Mouse (Mus musculus) embryonic facial prominence, embryonic 15.5 days (tissue): ENCODE data around the gene Slc9a6. TPM values are rescaled to one million over a fixed set of nuclear protein-coding genes. Genes with fewer than 3 reads are reported as not detected.

Source experiments
- ATAC-seq: fragments of 200-750 bp; cut with Nextera tagmentation; 2 replicates; pipeline ENCODE4 v1.8.0; 2017; ENCODE audit warnings: low read depth, moderate TSS enrichment; ENCODE audit not compliant: insufficient number of reproducible peaks, low FRiP score, low TSS enrichment
- H3K27ac ChIP-seq: fragments of 300-500 bp; sonication (generic); replicated peaks from 2 replicates; pipeline ENCODE4 v1.5.1; 2015; ENCODE audit warnings: mild to moderate bottlenecking, inconsistent platforms
- H3K27me3 ChIP-seq: fragments of 300-500 bp; sonication (generic); 2 replicates; pipeline ENCODE4 v1.6.1; 2015; ENCODE audit warnings: inconsistent platforms
- H3K36me3 ChIP-seq: fragments of 300-500 bp; sonication (generic); 2 replicates; pipeline ENCODE4 v1.6.1; 2015; ENCODE audit warnings: mild to moderate bottlenecking, inconsistent platforms
- H3K4me1 ChIP-seq: fragments of 300-500 bp; sonication (generic); 2 replicates; pipeline ENCODE4 v1.6.1; 2015; ENCODE audit warnings: inconsistent platforms
- H3K4me2 ChIP-seq: fragments of 300-500 bp; sonication (generic); replicated peaks from 2 replicates; pipeline ENCODE4 v1.6.1; 2015; ENCODE audit warnings: mild to moderate bottlenecking, inconsistent platforms
- H3K4me3 ChIP-seq: fragments of 300-500 bp; sonication (generic); replicated peaks from 2 replicates; pipeline ENCODE4 v1.5.1; 2015; ENCODE audit warnings: mild to moderate bottlenecking, inconsistent platforms
- H3K9ac ChIP-seq: fragments of 300-500 bp; sonication (generic); 2 replicates; pipeline ENCODE4 v1.6.1; 2015; ENCODE audit warnings: inconsistent platforms
- H3K9me3 ChIP-seq: fragments of 300-500 bp; sonication (generic); replicated peaks from 2 replicates; pipeline ENCODE4 v1.6.1; 2016; ENCODE audit warnings: inconsistent platforms
- WGBS: fragments of 180-500 bp; shearing (Covaris S2); methylation state at CpG from one replicate; pipeline ENCODE4 v1.1.7; 2015; 5-methylcytosine and 5-hydroxymethylcytosine counted together
- polyA plus RNA-seq: library from polyadenylated mRNA; unstranded; fragments of >200 nt; fragmentation: Nextera tagmentation; extraction: Ambion mirVana; gene quantifications from 2 replicates; pipeline ENCODE4 v1.2.1, GENCODE M21; 2015

Slc9a6 gene
- polyA plus RNA-seq, 1 experiment from 2014 or later = 15.5 TPM

GRCm38 (mm10) chrX:56667296-56667695 is 57.7 kb downstream of the Slc9a6 start:
- H3K9me3 ChIP-seq = no peaks in the 10 kb centered on the region
- H3K27ac ChIP-seq = no peak overlapping the region
- no peak for ATAC-seq
- no peak overlapping the region for H3K9ac ChIP-seq
- no peaks in the 10 kb centered on the region for H3K36me3 ChIP-seq
- WGBS = 79% methylated on average over 6 of the region's 6 CpGs
- no peaks in the 10 kb centered on the region for H3K4me1 ChIP-seq
- H3K4me3 ChIP-seq = no peak overlapping the region
- H3K4me2 ChIP-seq = no peak overlapping the region
- no peaks in the 10 kb centered on the region for H3K27me3 ChIP-seq

GRCm38 (mm10) chrX:56668051-56668450 is 58.5 kb downstream of the Slc9a6 start:
- Histone ChIP-seq H3K4me1 (no peaks in the 10 kb centered on the region), H3K9ac (no peak overlapping the region), H3K4me3 (no peak overlapping the region), H3K9me3 (no peaks in the 10 kb centered on the region), H3K36me3 (no peaks in the 10 kb centered on the region), H3K27ac (no peak overlapping the region), H3K4me2 (no peak overlapping the region), H3K27me3 (no peaks in the 10 kb centered on the region)
- 82% methylated on average over 5 of the region's 5 CpGs for WGBS
- no peak for ATAC-seq

GRCm38 (mm10) chrX:56668501-56668900 is 58.9 kb downstream of the Slc9a6 start:
- 77% methylated on average over 3 of the region's 3 CpGs for WGBS
- no peaks in the 10 kb centered on the region for H3K9me3 ChIP-seq
- H3K27me3 ChIP-seq = no peaks in the 10 kb centered on the region
- no peak for ATAC-seq
- H3K27ac ChIP-seq = no peak overlapping the region
- H3K4me2 ChIP-seq = no peak overlapping the region
- no peak overlapping the region for H3K4me3 ChIP-seq
- H3K4me1 ChIP-seq = no peaks in the 10 kb centered on the region
- H3K9ac ChIP-seq = no peak overlapping the region
- no peaks in the 10 kb centered on the region for H3K36me3 ChIP-seq

- H3K9ac ChIP-seq = no peak overlapping the region
- no peaks in the 10 kb centered on the region for H3K36me3 ChIP-seq
- no peaks in the 10 kb centered on the region for H3K9me3 ChIP-seq
- no peaks in the 10 kb centered on the region for H3K4me1 ChIP-seq
- no peak overlapping the region for H3K27ac ChIP-seq
- no peaks in the 10 kb centered on the region for H3K27me3 ChIP-seq
- no peak for ATAC-seq
- H3K4me3 ChIP-seq = no peak overlapping the region
- 69% methylated on average over 6 of the region's 6 CpGs for WGBS
- H3K4me2 ChIP-seq = no peak overlapping the region
Observed at GRCm38 (mm10) chrX:56675556-56675955, 66.0 kb downstream of the Slc9a6 start.

- Histone ChIP-seq H3K36me3 (no peaks in the 10 kb centered on the region), H3K9me3 (no peaks in the 10 kb centered on the region), H3K4me3 (no peak overlapping the region), H3K4me2 (no peak overlapping the region), H3K9ac (no peak overlapping the region), H3K4me1 (no peaks in the 10 kb centered on the region), H3K27me3 (no peaks in the 10 kb centered on the region), H3K27ac (no peak overlapping the region)
- 70% methylated on average over 6 of the region's 6 CpGs for WGBS
- no peak for ATAC-seq
Observed at GRCm38 (mm10) chrX:56677736-56678135, 68.2 kb downstream of the Slc9a6 start.

- Histone ChIP-seq H3K27me3 (no peaks in the 10 kb centered on the region), H3K9ac (no peak overlapping the region), H3K36me3 (no peaks in the 10 kb centered on the region), H3K4me3 (no peak overlapping the region), H3K9me3 (no peaks in the 10 kb centered on the region), H3K4me2 (no peak overlapping the region), H3K27ac (no peak overlapping the region), H3K4me1 (no peaks in the 10 kb centered on the region)
- 57% methylated on average over 6 of the region's 6 CpGs for WGBS
- no peak for ATAC-seq
Observed at GRCm38 (mm10) chrX:56679066-56679465, 69.5 kb downstream of the Slc9a6 start.

- Histone ChIP-seq H3K4me3 (no peak overlapping the region), H3K4me2 (no peak overlapping the region), H3K27me3 (no peaks in the 10 kb centered on the region), H3K9me3 (no peaks in the 10 kb centered on the region), H3K9ac (no peak overlapping the region), H3K4me1 (no peaks in the 10 kb centered on the region), H3K27ac (no peak overlapping the region), H3K36me3 (no peaks in the 10 kb centered on the region)
- no peak for ATAC-seq
- 52% methylated on average over 1 of the region's 1 CpGs for WGBS
Observed at GRCm38 (mm10) chrX:56682156-56682720, 72.7 kb downstream of the Slc9a6 start.

- no peak for ATAC-seq
- Histone ChIP-seq H3K36me3 (no peaks in the 10 kb centered on the region), H3K9ac (no peak overlapping the region), H3K27me3 (no peaks in the 10 kb centered on the region), H3K4me2 (no peak overlapping the region), H3K27ac (no peak overlapping the region), H3K4me3 (no peak overlapping the region), H3K9me3 (no peaks in the 10 kb centered on the region), H3K4me1 (no peaks in the 10 kb centered on the region)
- 72% methylated on average over 10 of the region's 10 CpGs for WGBS
Observed at GRCm38 (mm10) chrX:56683521-56683920, 74.0 kb downstream of the Slc9a6 start.

GRCm38 (mm10) chrX:56692554-56692953 is 83.0 kb downstream of the Slc9a6 start:
- H3K27ac ChIP-seq = no peak overlapping the region
- no peak overlapping the region for H3K4me3 ChIP-seq
- H3K4me1 ChIP-seq = no peaks in the 10 kb centered on the region
- no peaks in the 10 kb centered on the region for H3K9me3 ChIP-seq
- no peaks in the 10 kb centered on the region for H3K36me3 ChIP-seq
- ATAC-seq = no peak
- 87% methylated on average over 6 of the region's 6 CpGs for WGBS
- no peaks in the 10 kb centered on the region for H3K27me3 ChIP-seq
- no peak overlapping the region for H3K9ac ChIP-seq
- no peak overlapping the region for H3K4me2 ChIP-seq

GRCm38 (mm10) chrX:56694539-56694938 is 85.0 kb downstream of the Slc9a6 start:
- Histone ChIP-seq H3K9me3 (no peaks in the 10 kb centered on the region), H3K27me3 (no peaks in the 10 kb centered on the region), H3K4me3 (no peak overlapping the region), H3K27ac (no peak overlapping the region), H3K9ac (no peak overlapping the region), H3K4me2 (no peak overlapping the region), H3K4me1 (no peaks in the 10 kb centered on the region), H3K36me3 (no peaks in the 10 kb centered on the region)
- WGBS = 76% methylated on average over 2 of the region's 2 CpGs
- no peak for ATAC-seq

- Histone ChIP-seq H3K27ac (no peak overlapping the region), H3K36me3 (no peaks in the 10 kb centered on the region), H3K9ac (no peak overlapping the region), H3K4me2 (no peak overlapping the region), H3K9me3 (no peaks in the 10 kb centered on the region), H3K4me1 (no peaks in the 10 kb centered on the region), H3K27me3 (no peaks in the 10 kb centered on the region), H3K4me3 (no peak overlapping the region)
- WGBS = 82% methylated on average over 6 of the region's 6 CpGs
- ATAC-seq = no peak
Observed at GRCm38 (mm10) chrX:56697199-56697780, 87.7 kb downstream of the Slc9a6 start.

GRCm38 (mm10) chrX:56697886-56698285 is 88.3 kb downstream of the Slc9a6 start:
- no peak overlapping the region for H3K4me3 ChIP-seq
- H3K36me3 ChIP-seq = no peaks in the 10 kb centered on the region
- H3K4me2 ChIP-seq = no peak overlapping the region
- H3K27ac ChIP-seq = no peak overlapping the region
- H3K27me3 ChIP-seq = no peaks in the 10 kb centered on the region
- H3K9ac ChIP-seq = no peak overlapping the region
- no peaks in the 10 kb centered on the region for H3K9me3 ChIP-seq
- ATAC-seq = no peak
- H3K4me1 ChIP-seq = no peaks in the 10 kb centered on the region
- WGBS = 53% methylated on average over 4 of the region's 4 CpGs
